9 mouse cellular contexts compared by ENCODE assay signal in the genomic region with DNA sequence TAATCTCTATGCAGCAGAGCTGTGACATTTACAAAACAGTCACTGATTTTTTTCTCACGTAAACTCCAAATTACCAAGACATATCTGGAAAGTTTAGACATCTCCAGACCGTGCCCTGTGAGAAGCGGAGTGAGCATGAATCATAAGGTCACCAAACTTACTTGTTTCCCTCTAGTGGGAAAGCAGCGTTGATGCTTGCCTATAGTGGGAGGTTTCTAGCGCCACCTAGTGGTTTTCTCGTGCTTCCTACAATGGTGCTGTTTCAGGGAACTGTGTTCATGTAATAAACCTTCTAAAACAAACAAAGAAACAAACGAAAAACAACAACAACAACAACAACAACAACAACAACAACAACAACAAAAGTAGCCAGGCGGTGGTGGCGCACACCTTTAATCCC. TPM values are rescaled to one million over a fixed set of nuclear protein-coding genes. Genes with fewer than 3 reads are reported as not detected.
DNase-seq lines count a peak whose midpoint lies in the region; ATAC-seq and TF ChIP-seq lines count a peak whose summit lies in the region.
"Had no signal": no experiment of that assay in that cellular context is flagged by ENCODE, and none has a peak within 500 bp of the region (broad histone marks: within the 10 kb centered on the region; RNA-seq: fewer than 3 reads in every experiment).

No protein-coding gene starts in this region.

- H3K9me3 ChIP-seq in midbrain, postnatal 0 days (ENCODE audit: low read length) = no peaks in the 10 kb centered on the region
- no peaks in the 10 kb centered on the region for H3K9me3 ChIP-seq in stomach, embryonic 14.5 days (ENCODE audit: control insufficient read depth, low read depth, low read length)

- intact Hi-C loops in gastrocnemius, adult 2 months (cut with DNase I) = loop anchor here (1.0 to 5.0 kb wide), 2 partner anchors 293 to 393 kb away; a partner anchor contains a TSS
- intact Hi-C loops in left cerebral cortex, postnatal 4 days (cut with DNase I) = no loop called here

- peak; percentile 52 for DNase-seq in ovary, postnatal 14 days (ENCODE audit: low spot score)
- DNase-seq in ovary, postnatal 10 days (ENCODE audit: low spot score) = no peak
- DNase-seq in cerebellum, postnatal 25 days = peak; percentile 43 to 73
- peak; percentile 50 for DNase-seq in gastrocnemius, adult 2 months
- DNase-seq in kidney, adult 18-20 months = peak; percentile 55
- peak; percentile 53 for DNase-seq in left cerebral cortex, postnatal 4 days
- peak; percentile 94 for DNase-seq in midbrain, postnatal 0 days (ENCODE audit: low spot score)

- ATAC-seq in midbrain, postnatal 0 days (ENCODE audit: low FRiP score) = peak; percentile 84
- 0 out of 2 replicates have a peak, but pooled peaks have one; percentile 67 for ATAC-seq in stomach, embryonic 14.5 days (ENCODE audit: insufficient number of reproducible peaks, insufficient read depth, low FRiP score, low read depth)

- peak; percentile 90 for TF ChIP-seq CTCF in gastrocnemius, adult 2 months (IDR thresholded peaks at IDR 0.05)
- peak; percentile 99 for TF ChIP-seq CTCF in midbrain, postnatal 0 days (IDR thresholded peaks at IDR 0.05)

- H3K27ac ChIP-seq in gastrocnemius, adult 2 months = no peak overlapping the region
- no peak overlapping the region for H3K27ac ChIP-seq in midbrain, postnatal 0 days (ENCODE audit: low read depth, low read length)
- H3K27ac ChIP-seq in stomach, embryonic 14.5 days (ENCODE audit: low read length) = no peak overlapping the region

- H3K4me3 ChIP-seq in gastrocnemius, adult 2 months = no peak overlapping the region
- H3K4me3 ChIP-seq in midbrain, postnatal 0 days (ENCODE audit: low read depth, low read length) = no peak overlapping the region
- H3K4me3 ChIP-seq in stomach, embryonic 14.5 days (ENCODE audit: low read depth, low read length) = no peak overlapping the region

- WGBS in midbrain, postnatal 0 days = 14% methylated on average over 9 of the region's 9 CpGs
- WGBS in stomach, embryonic 14.5 days = 8% methylated on average over 9 of the region's 9 CpGs

- H3K9ac ChIP-seq in midbrain, postnatal 0 days (replicated peaks; ENCODE audit: low read length, poor library complexity, severe bottlenecking) = no peak overlapping the region
- H3K9ac ChIP-seq in stomach, embryonic 14.5 days (replicated peaks; ENCODE audit: low read depth, low read length) = no peak overlapping the region

- H3K36me3 ChIP-seq in midbrain, postnatal 0 days (ENCODE audit: insufficient read depth, low read length) = no peaks in the 10 kb centered on the region
- no peaks in the 10 kb centered on the region for H3K36me3 ChIP-seq in stomach, embryonic 14.5 days (ENCODE audit: control insufficient read depth, insufficient read depth, low read length)

- H3K27me3 ChIP-seq in midbrain, postnatal 0 days (ENCODE audit: insufficient read depth, low read length) = no peaks in the 10 kb centered on the region
- no peaks in the 10 kb centered on the region for H3K27me3 ChIP-seq in stomach, embryonic 14.5 days (ENCODE audit: control insufficient read depth, insufficient read depth, low read length)

- no peaks in the 10 kb centered on the region for H3K4me1 ChIP-seq in midbrain, postnatal 0 days (ENCODE audit: insufficient read depth, low read length)
- no peaks in the 10 kb centered on the region for H3K4me1 ChIP-seq in stomach, embryonic 14.5 days (ENCODE audit: control insufficient read depth, insufficient read depth, low read length)

- no peak overlapping the region for H3K4me2 ChIP-seq in midbrain, postnatal 0 days (ENCODE audit: low read depth, low read length, poor library complexity, severe bottlenecking)
- no peak overlapping the region for H3K4me2 ChIP-seq in stomach, embryonic 14.5 days (replicated peaks; ENCODE audit: low read depth, low read length)

RNA-seq across cellular contexts. Expression of a gene that starts 22.4 kb away (rescaled TPM):
- not detected for total RNA-seq in gastrocnemius, adult 2 months (2021)
- total RNA-seq in left cerebral cortex, postnatal 4 days (2021) = not detected
- not detected in 2 replicates for total RNA-seq in midbrain, postnatal 0 days (2014; rRNA removed)
- not detected in 2 replicates for polyA plus RNA-seq in midbrain, postnatal 0 days (2015; fragmentation: Nextera tagmentation; extraction: Ambion mirVana)
- polyA plus RNA-seq in stomach, embryonic 14.5 days (2014; fragmentation: Nextera tagmentation; extraction: Ambion mirVana) = 0.32 TPM in 1 of 2 replicates, not detected in the other

RNA-seq across cellular contexts. Expression of a gene that starts 40.8 kb away (rescaled TPM):
- total RNA-seq in gastrocnemius, adult 2 months (2021) = not detected
- total RNA-seq in left cerebral cortex, postnatal 4 days (2021) = not detected
- not detected in 2 replicates for total RNA-seq in midbrain, postnatal 0 days (2014; rRNA removed)
- not detected in 2 replicates for polyA plus RNA-seq in midbrain, postnatal 0 days (2015; fragmentation: Nextera tagmentation; extraction: Ambion mirVana)
- not detected in 2 replicates for polyA plus RNA-seq in stomach, embryonic 14.5 days (2014; fragmentation: Nextera tagmentation; extraction: Ambion mirVana)

RNA-seq across cellular contexts. Expression of a gene that starts 53.1 kb away (rescaled TPM):
- total RNA-seq in gastrocnemius, adult 2 months (2021) = not detected
- total RNA-seq in left cerebral cortex, postnatal 4 days (2021) = not detected
- total RNA-seq in midbrain, postnatal 0 days (2014; rRNA removed) = not detected in 2 replicates
- not detected in 2 replicates for polyA plus RNA-seq in midbrain, postnatal 0 days (2015; fragmentation: Nextera tagmentation; extraction: Ambion mirVana)
- not detected in 2 replicates for polyA plus RNA-seq in stomach, embryonic 14.5 days (2014; fragmentation: Nextera tagmentation; extraction: Ambion mirVana)
- total RNA-seq: adrenal gland, postnatal 4 days had no signal

RNA-seq across cellular contexts. Expression of a gene that starts 53.5 kb away (rescaled TPM):
- total RNA-seq in gastrocnemius, adult 2 months (2021) = 1 to 10 TPM; 6.6 to 7.9 TPM
- 10 to 100 TPM; 22.2 to 25.2 TPM for total RNA-seq in left cerebral cortex, postnatal 4 days (2021)
- total RNA-seq in midbrain, postnatal 0 days (2014; rRNA removed) = 14.6 and 21.9 TPM in 2 replicates
- 5.6 and 5.9 TPM in 2 replicates for polyA plus RNA-seq in midbrain, postnatal 0 days (2015; fragmentation: Nextera tagmentation; extraction: Ambion mirVana)
- 8.4 and 10.4 TPM in 2 replicates for polyA plus RNA-seq in stomach, embryonic 14.5 days (2014; fragmentation: Nextera tagmentation; extraction: Ambion mirVana)
